Mouse (Mus musculus) C2C12 (cell line): Measurements from ENCODE around the gene Cdipt. TPM values are rescaled to one million over a fixed set of nuclear protein-coding genes. Genes with fewer than 3 reads are reported as not detected.

Experiments used
- H3K27me3 ChIP-seq: one replicate; pipeline ENCODE4 v1.6.1; 2011; ENCODE audit not compliant: control insufficient read depth, insufficient read depth, insufficient read length
- H3K36me3 ChIP-seq: one replicate; pipeline ENCODE4 v1.6.1; 2011; ENCODE audit not compliant: control insufficient read depth, insufficient read depth
- H3K4me3 ChIP-seq: one replicate; pipeline ENCODE4 v1.5.1; 2011; ENCODE audit warnings: mild to moderate bottlenecking, control low read depth; ENCODE audit not compliant: poor library complexity, insufficient read depth, severe bottlenecking
- H3K79me2 ChIP-seq: one replicate; pipeline ENCODE4 v1.6.1; 2011; ENCODE audit not compliant: control insufficient read depth, insufficient read depth
- H3K79me3 ChIP-seq: one replicate; pipeline ENCODE4 v1.6.1; 2011; ENCODE audit warnings: low read depth, control low read depth
- H3ac ChIP-seq: one replicate; pipeline ENCODE3; 2011; ENCODE audit warnings: low read depth; ENCODE audit not compliant: control insufficient read depth, insufficient read length
- CEBPB ChIP-seq: IDR thresholded peaks from one replicate; pipeline ENCODE4 v1.6.1; 2011; ENCODE audit warnings: low read depth, mild to moderate bottlenecking, control low read depth, moderate library complexity
- CTCF ChIP-seq: IDR thresholded peaks from one replicate; pipeline ENCODE4 v1.5.1; 2011; ENCODE audit not compliant: control insufficient read depth, insufficient read depth, insufficient read length
- FOSL1 ChIP-seq: IDR thresholded peaks from one replicate; pipeline ENCODE4 v1.8.0; 2011; ENCODE audit warnings: mild to moderate bottlenecking, low read length; ENCODE audit not compliant: poor library complexity, insufficient read depth, severe bottlenecking
- MAX ChIP-seq: IDR thresholded peaks from one replicate; pipeline ENCODE4 v1.6.1; 2011; ENCODE audit warnings: mild to moderate bottlenecking, control low read depth
- MYOD1 ChIP-seq: IDR thresholded peaks from one replicate; pipeline ENCODE4 v1.6.1; 2011; ENCODE audit warnings: low read depth; ENCODE audit not compliant: control insufficient read depth, insufficient read length
- MYOG ChIP-seq: IDR thresholded peaks from one replicate; pipeline ENCODE4 v1.6.1; 2011; ENCODE audit not compliant: control insufficient read depth, insufficient read length; ENCODE audit errors: extremely low read depth
- USF1 ChIP-seq: IDR thresholded peaks from one replicate; pipeline ENCODE4 v1.6.1; 2011; ENCODE audit warnings: low read depth, mild to moderate bottlenecking, control low read depth, moderate library complexity
- polyA plus RNA-seq: library from polyadenylated mRNA; unstranded; fragments of >200 nt; fragmentation: generic; extraction: Trizol; gene quantifications from one replicate; pipeline ENCODE4 v1.2.1, GENCODE M21; 2012; ENCODE audit warnings: missing spikeins

Cdipt gene
- polyA plus RNA-seq, 1 experiment = 115 TPM

DNA sequence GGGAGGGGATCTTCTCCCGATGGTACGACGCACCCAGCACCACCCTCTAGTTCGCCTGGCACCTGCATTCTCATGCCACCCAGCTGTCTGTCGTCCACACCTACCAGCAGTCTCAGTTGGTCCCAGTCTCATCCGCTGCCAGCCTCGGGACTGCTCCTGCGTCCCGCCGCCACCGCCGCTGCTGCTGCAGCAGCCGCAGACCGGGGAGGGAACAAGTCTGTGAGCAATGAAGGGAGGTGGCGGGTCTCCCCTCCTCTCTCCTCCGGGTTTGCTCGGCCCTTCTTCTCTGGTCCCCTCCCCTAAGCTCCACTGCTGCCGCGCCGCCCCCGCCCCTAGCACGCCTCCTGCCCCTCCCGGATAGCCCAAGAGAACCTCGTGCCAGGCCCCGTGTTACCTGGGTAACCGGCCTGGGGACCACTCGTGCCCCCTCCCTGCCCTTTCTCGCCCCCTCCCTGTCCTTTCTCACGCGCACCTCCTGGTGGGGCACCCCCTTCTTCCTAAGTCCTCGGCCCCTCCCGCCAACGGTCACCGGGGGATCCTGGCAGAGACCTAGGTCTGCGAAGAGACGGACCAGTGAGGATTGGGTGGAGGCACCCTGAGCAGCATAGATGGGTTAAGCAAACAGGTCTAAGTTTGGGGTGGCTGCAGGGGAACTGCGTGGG, 45.3 kb downstream of the Cdipt start, which contains the start of the genes Gm42742 and Prrt2:
Gene Gm42742, minus strand, starts transcription at position 197 of the 662 bp plus-strand sequence.
Gene Prrt2, minus strand, starts transcription at position 311 of the 662 bp plus-strand sequence.
- H3K36me3 ChIP-seq = peaks cover 27% of the 10 kb centered on the region
- H3K79me2 ChIP-seq = peaks cover 33% of the 10 kb centered on the region
- no peak within 1 kb of the TSS for H3ac ChIP-seq
- TF ChIP-seq MAX (no peak), USF1 (no peak), MYOG (no peak), CEBPB (no peak), MYOD1 (no peak), FOSL1 (no peak), CTCF (no peak)
- no peaks in the 10 kb centered on the region for H3K27me3 ChIP-seq
- H3K4me3 ChIP-seq = no peak within 1 kb of the TSS
- peaks cover 20% of the 10 kb centered on the region for H3K79me3 ChIP-seq

DNA sequence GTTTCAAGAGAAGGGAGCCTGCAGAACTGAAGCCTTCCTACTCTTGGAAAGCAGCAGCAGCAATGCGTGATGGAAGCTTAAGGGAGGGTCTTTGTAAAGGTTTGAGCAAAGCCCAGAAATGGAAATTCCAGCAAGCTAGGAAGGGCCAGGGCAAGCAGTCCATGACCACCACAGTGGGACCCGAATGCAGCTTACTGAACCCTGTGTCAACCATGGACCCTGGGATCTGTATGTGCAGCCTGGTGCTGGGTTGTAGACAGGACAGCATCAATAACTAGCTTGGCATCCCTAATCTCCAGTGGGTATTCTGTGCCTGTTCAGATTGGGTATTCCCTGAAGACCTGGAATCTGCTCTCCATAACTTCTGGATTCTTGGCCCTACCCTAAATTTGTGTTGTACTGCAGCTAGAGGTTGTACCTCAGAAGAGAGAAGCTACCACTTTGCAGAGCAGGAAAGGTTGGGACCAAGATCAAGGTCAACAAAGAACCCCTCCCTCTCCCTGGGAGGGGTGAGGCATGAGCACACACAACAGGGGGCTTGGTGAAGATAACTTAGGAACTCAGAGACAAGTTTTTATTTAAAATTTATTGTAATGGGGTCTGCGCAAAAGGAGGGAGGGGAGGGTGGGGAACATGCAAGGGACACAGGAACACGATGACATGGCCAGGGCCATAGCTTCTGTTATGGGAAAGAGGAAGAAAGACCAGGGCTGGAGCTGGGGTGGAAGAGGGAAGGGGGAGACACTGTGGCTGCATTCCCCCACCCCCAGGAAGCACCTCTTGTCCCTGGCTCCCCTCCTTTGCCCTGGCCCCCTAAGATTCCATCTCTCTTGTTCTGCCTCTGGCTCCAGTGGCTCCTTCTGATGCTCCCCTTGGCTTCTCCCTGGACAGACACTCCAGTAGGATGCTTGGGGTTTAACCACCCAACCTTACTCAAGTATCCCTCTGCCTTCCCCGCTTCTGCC, 46.1 kb downstream of the Cdipt start:
- peaks cover 20% of the 10 kb centered on the region for H3K79me3 ChIP-seq
- H3K4me3 ChIP-seq = no peak overlapping the region
- H3K27me3 ChIP-seq = no peaks in the 10 kb centered on the region
- H3K79me2 ChIP-seq = peaks cover 33% of the 10 kb centered on the region
- no peak for TF ChIP-seq CEBPB
- TF ChIP-seq FOSL1 = no peak
- no peak overlapping the region for H3ac ChIP-seq
- peaks cover 27% of the 10 kb centered on the region for H3K36me3 ChIP-seq

DNA sequence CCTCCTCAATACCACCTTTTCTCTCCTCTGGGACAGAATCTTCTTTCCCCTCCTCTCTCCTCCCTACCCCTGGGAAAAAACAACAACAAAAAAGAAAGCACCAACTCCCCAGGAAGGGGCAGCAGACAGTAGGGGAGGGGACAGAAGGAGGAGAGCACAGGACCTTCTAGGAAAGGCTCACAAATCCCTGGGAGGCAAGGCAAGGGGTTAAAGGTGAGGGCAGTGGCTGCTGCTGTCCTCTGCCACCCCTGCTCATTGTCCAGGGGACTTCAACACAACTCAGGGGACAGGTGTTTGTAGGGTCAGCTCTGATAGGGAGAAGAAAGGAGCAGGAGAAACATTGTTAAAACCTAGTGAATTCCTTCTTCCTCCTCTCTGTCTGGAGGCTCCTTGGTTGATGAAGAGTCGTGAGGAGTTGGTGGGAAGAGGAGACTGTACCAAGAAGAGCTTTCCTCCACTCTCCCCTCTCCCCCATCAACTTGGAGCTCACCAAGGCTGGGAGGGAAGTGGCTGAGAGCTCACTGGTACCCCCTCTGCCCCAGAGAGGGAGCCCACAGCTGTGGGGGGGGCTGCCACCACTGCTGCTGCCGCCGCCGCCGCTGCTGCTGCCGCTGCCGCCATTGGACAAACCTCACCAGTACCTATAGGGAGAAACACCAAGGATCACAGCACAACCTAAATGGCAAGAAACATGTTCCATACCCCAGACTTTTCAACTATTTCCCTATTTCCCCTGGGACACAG, 47.0 kb downstream of the Cdipt start:
- TF ChIP-seq MYOD1 (no peak), USF1 (no peak), CTCF (no peak), FOSL1 (no peak), MYOG (no peak), MAX (no peak), CEBPB (no peak)
- H3K79me3 ChIP-seq = peaks cover 20% of the 10 kb centered on the region
- H3K36me3 ChIP-seq = peaks cover 27% of the 10 kb centered on the region
- no peak overlapping the region for H3ac ChIP-seq
- no peaks in the 10 kb centered on the region for H3K27me3 ChIP-seq
- H3K4me3 ChIP-seq = no peak overlapping the region
- peaks cover 33% of the 10 kb centered on the region for H3K79me2 ChIP-seq

DNA sequence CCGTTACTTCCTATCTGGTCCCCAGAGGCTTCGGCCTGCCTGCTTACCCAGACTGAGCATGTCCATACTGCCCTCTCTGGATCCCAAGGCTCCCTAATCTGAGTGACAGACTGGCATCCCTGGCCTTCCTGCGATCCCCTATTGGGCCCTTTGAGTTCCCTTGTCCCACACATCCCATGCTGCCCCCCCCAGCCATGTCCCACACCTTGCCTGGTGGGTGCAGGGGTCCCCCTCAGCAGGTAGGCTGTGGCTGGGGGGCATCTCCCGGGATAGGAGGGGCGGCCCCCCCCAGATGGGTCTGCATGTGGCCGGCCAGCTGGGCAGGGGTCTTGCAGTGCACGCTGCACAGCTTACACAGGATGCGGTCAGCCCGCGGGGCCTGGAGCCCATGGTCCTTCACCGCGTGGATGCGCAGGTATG, 47.6 kb downstream of the Cdipt start:
- Histone ChIP-seq H3K79me3 (peaks cover 20% of the 10 kb centered on the region), H3ac (no peak overlapping the region), H3K4me3 (no peak overlapping the region), H3K79me2 (peaks cover 33% of the 10 kb centered on the region), H3K36me3 (peaks cover 33% of the 10 kb centered on the region), H3K27me3 (no peaks in the 10 kb centered on the region)
- no peak for TF ChIP-seq CTCF
- no peak for TF ChIP-seq FOSL1
- no peak for TF ChIP-seq MYOD1
- TF ChIP-seq MYOG = no peak
- TF ChIP-seq MAX = no peak
- no peak for TF ChIP-seq USF1
- TF ChIP-seq CEBPB = no peak
